Mouse (Mus musculus) cortical plate, adult 2 months (tissue): ENCODE measurements around the gene Sap18b.

ENCODE experiments used
- CTCF ChIP-seq: fragments of 200-500 bp; IDR thresholded peaks from 2 replicates; pipeline ENCODE4 v1.5.1; 2011; ENCODE audit warnings: mild to moderate bottlenecking, control low read depth, low read length; ENCODE audit not compliant: insufficient read depth; ENCODE audit errors: extremely low read depth
- POLR2A ChIP-seq: fragments of 200-500 bp; IDR thresholded peaks from 2 replicates; pipeline ENCODE4 v1.6.1; 2011; ENCODE audit warnings: mild to moderate bottlenecking, low read length, control low read depth; ENCODE audit not compliant: insufficient read depth; ENCODE audit errors: extremely low read depth

GRCm38 (mm10) chr8:95807331-95807843 lies 17.8 kb upstream of the Sap18b start, which contains the start of gene Cnot1:
- TF ChIP-seq POLR2A (0 out of 2 replicates have a peak, but pooled peaks have one; percentile 45), CTCF (no peak)
